Mouse (Mus musculus) kidney, adult 18-20 months (tissue): Measurements from ENCODE around the gene Fbxo10.
"Not testable (repeated sequence)": the region's sequence is repeated elsewhere in the genome, so short reads cannot be mapped to it uniquely, and the experiment has no call there.

Experiments used
- DNase-seq: peaks from one replicate; pipeline ENCODE4 v3.0.0; 2021

Fbxo10 gene

GRCm38 (mm10) chr4:45047286-45047887, 37.0 kb downstream of the Fbxo10 start:
- DNase-seq = no peak

- DNase-seq = no peak
Measured at GRCm38 (mm10) chr4:45046679-45047078, 37.7 kb downstream of the Fbxo10 start.

GRCm38 (mm10) chr4:45040795-45041194, 43.6 kb downstream of the Fbxo10 start:
- peak; percentile 54 for DNase-seq

GRCm38 (mm10) chr4:45039546-45039945, 44.9 kb downstream of the Fbxo10 start:
- DNase-seq = not testable (repeated sequence)

GRCm38 (mm10) chr4:45038879-45039278, 45.5 kb downstream of the Fbxo10 start:
- DNase-seq = not testable (repeated sequence)

GRCm38 (mm10) chr4:45037455-45038410, 46.7 kb downstream of the Fbxo10 start:
- DNase-seq = no peak

GRCm38 (mm10) chr4:45036571-45036970, 47.8 kb downstream of the Fbxo10 start:
- DNase-seq = no peak

GRCm38 (mm10) chr4:45036048-45036447, 48.4 kb downstream of the Fbxo10 start:
- DNase-seq = no peak

GRCm38 (mm10) chr4:45034693-45035628, 49.4 kb downstream of the Fbxo10 start:
- peak; percentile 80 for DNase-seq

GRCm38 (mm10) chr4:45032586-45032985, 51.8 kb downstream of the Fbxo10 start:
- DNase-seq = no peak

- no peak for DNase-seq
Measured at GRCm38 (mm10) chr4:45026459-45026858, 57.9 kb downstream of the Fbxo10 start.

- DNase-seq = no peak
Measured at GRCm38 (mm10) chr4:45019009-45019408, 65.4 kb downstream of the Fbxo10 start.

- peak; percentile 97 for DNase-seq
Measured at GRCm38 (mm10) chr4:45018452-45018980, 65.9 kb downstream of the Fbxo10 start, which contains the start of gene Polr1e. TSS of gene Polr1e (plus strand) at chr4:45018583.

- DNase-seq = peak; percentile 59
Measured at GRCm38 (mm10) chr4:45015615-45016014, 68.8 kb downstream of the Fbxo10 start.

GRCm38 (mm10) chr4:45013537-45013936, 70.9 kb downstream of the Fbxo10 start:
- DNase-seq = no peak

GRCm38 (mm10) chr4:45013031-45013431, 71.4 kb downstream of the Fbxo10 start:
- no peak for DNase-seq

GRCm38 (mm10) chr4:45012105-45012975, 72.1 kb downstream of the Fbxo10 start, which contains the start of gene Zbtb5:
TSS of gene Zbtb5 (minus strand) at chr4:45012412.
- peak; percentile 99 for DNase-seq

GRCm38 (mm10) chr4:45011581-45012104, 72.8 kb downstream of the Fbxo10 start:
- no peak for DNase-seq

- peak; percentile 47 for DNase-seq
Measured at GRCm38 (mm10) chr4:45010806-45011415, 73.5 kb downstream of the Fbxo10 start.

- peak; percentile 29 for DNase-seq
Measured at GRCm38 (mm10) chr4:45005452-45005851, 79.0 kb downstream of the Fbxo10 start.

- DNase-seq = no peak
Measured at GRCm38 (mm10) chr4:45000001-45000400, 84.4 kb downstream of the Fbxo10 start.
